Mouse (Mus musculus): Measurements from ENCODE around the gene Prom2. TPM values are rescaled to one million over a fixed set of nuclear protein-coding genes. Genes with fewer than 3 reads are reported as not detected.

Gene Prom2
- polyA plus RNA-seq, 2 experiments = 9.3 to 10.6 TPM

- H3K4me1 ChIP-seq (ENCODE audit: control insufficient read depth, insufficient read depth, low read length) = no peaks in the 10 kb centered on the region
- 77% methylated on average over 1 of the region's 1 CpGs for WGBS
- DNase-seq (ENCODE audit: low spot score) (no peak), ATAC-seq (ENCODE audit: low FRiP score, low read depth) (no peak)
- H3K4me2 ChIP-seq (replicated peaks; ENCODE audit: low read depth, low read length, severe bottlenecking) = no peak overlapping the region
- no peaks in the 10 kb centered on the region for H3K9me3 ChIP-seq (ENCODE audit: control insufficient read depth, low read length)
- no peaks in the 10 kb centered on the region for H3K36me3 ChIP-seq (ENCODE audit: control insufficient read depth, insufficient read depth, low read length)
- H3K4me3 ChIP-seq (replicated peaks; ENCODE audit: low read length) = no peak overlapping the region
- H3K27ac ChIP-seq (replicated peaks; ENCODE audit: low read depth, low read length) = no peak overlapping the region
- no peaks in the 10 kb centered on the region for H3K27me3 ChIP-seq (ENCODE audit: control insufficient read depth, insufficient read depth, low read length)
- TF ChIP-seq POLR2A (IDR thresholded peaks at IDR 0.05; ENCODE audit: borderline replicate concordance, extremely low read depth, insufficient read depth, insufficient read length) = no peak
- H3K9ac ChIP-seq (ENCODE audit: low read depth, low read length, severe bottlenecking) = no peak overlapping the region
Measured at GRCm38 (mm10) chr2:127550446-127550845, 9.2 kb upstream of the Prom2 start.

DNA sequence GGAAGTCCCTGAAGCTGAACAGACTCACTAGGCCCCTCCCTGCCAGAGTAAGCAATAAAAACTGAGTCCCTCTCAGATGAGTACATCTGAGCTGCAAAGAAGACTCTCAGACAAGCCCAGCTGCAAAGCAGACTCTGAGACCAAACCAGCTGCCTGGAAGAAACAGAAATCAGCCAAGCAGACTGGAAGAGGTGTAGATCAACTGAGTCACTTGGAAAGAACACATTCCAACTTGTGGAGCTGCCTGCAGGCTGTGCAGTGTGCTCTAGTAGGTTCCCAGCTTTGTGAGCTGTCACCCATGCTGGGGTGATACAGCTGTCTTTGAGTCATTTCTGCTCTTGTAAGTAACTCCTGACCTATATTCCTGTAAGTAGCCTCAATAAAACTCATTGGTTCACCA lies 8.4 kb upstream of the Prom2 start:
- no peaks in the 10 kb centered on the region for H3K36me3 ChIP-seq (ENCODE audit: control insufficient read depth, insufficient read depth, low read length)
- no peaks in the 10 kb centered on the region for H3K4me1 ChIP-seq (ENCODE audit: control insufficient read depth, insufficient read depth, low read length)
- no peak overlapping the region for H3K27ac ChIP-seq (replicated peaks; ENCODE audit: low read depth, low read length)
- H3K4me3 ChIP-seq (replicated peaks; ENCODE audit: low read length) = no peak overlapping the region
- DNase-seq (ENCODE audit: low spot score) (no peak), ATAC-seq (ENCODE audit: low FRiP score, low read depth) (no peak)
- no peak overlapping the region for H3K4me2 ChIP-seq (replicated peaks; ENCODE audit: low read depth, low read length, severe bottlenecking)
- TF ChIP-seq POLR2A (IDR thresholded peaks at IDR 0.05; ENCODE audit: borderline replicate concordance, extremely low read depth, insufficient read depth, insufficient read length) = no peak
- no peaks in the 10 kb centered on the region for H3K9me3 ChIP-seq (ENCODE audit: control insufficient read depth, low read length)
- no peaks in the 10 kb centered on the region for H3K27me3 ChIP-seq (ENCODE audit: control insufficient read depth, insufficient read depth, low read length)
- H3K9ac ChIP-seq (ENCODE audit: low read depth, low read length, severe bottlenecking) = no peak overlapping the region

GRCm38 (mm10) chr2:127548342-127549074 lies 7.2 kb upstream of the Prom2 start:
- Histone ChIP-seq H3K9ac (ENCODE audit: low read depth, low read length, severe bottlenecking) (no peak overlapping the region), H3K4me2 (replicated peaks; ENCODE audit: low read depth, low read length, severe bottlenecking) (no peak overlapping the region), H3K36me3 (ENCODE audit: control insufficient read depth, insufficient read depth, low read length) (no peaks in the 10 kb centered on the region), H3K27me3 (ENCODE audit: control insufficient read depth, insufficient read depth, low read length) (peaks cover 4% of the 10 kb centered on the region; the same call in 1 of the 2 replicates), H3K27ac (replicated peaks; ENCODE audit: low read depth, low read length) (no peak overlapping the region), H3K4me1 (ENCODE audit: control insufficient read depth, insufficient read depth, low read length) (no peaks in the 10 kb centered on the region), H3K9me3 (ENCODE audit: control insufficient read depth, low read length) (no peaks in the 10 kb centered on the region), H3K4me3 (replicated peaks; ENCODE audit: low read length) (no peak overlapping the region)
- 68% methylated on average over 5 of the region's 5 CpGs for WGBS
- ATAC-seq (ENCODE audit: low FRiP score, low read depth) = no peak
- no peak for DNase-seq (ENCODE audit: low spot score)
- TF ChIP-seq POLR2A (IDR thresholded peaks at IDR 0.05; ENCODE audit: borderline replicate concordance, extremely low read depth, insufficient read depth, insufficient read length) = no peak

GRCm38 (mm10) chr2:127541697-127542096 lies 430 bp upstream of the Prom2 start:
- Histone ChIP-seq H3K4me2 (replicated peaks; ENCODE audit: low read depth, low read length, severe bottlenecking) (no peak overlapping the region), H3K27me3 (ENCODE audit: control insufficient read depth, insufficient read depth, low read length) (peaks cover 46% of the 10 kb centered on the region)
- ATAC-seq (ENCODE audit: low FRiP score, low read depth) = no peak

DNA sequence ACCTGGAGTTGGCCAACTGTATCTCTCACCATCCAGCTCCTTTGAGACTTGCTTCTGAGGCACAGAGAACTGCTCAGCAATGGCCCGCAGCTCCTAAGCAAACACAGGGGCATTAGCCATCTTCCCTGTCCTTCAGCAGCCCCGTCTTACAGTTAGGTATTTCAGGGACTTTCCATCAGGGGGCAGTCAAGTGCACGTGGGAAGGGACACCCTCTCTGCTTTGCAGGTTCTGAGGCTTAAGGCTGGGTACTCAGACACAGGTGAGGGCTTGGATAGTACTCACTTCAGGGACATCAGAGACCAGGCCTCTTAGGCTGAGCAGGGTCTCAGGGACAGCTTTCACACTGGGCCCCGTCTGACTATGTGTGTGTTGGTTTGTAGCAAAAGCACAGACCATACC lies 1.8 kb downstream of the Prom2 start:
- Histone ChIP-seq H3K9ac (ENCODE audit: low read depth, low read length, severe bottlenecking) (no peak overlapping the region), H3K27me3 (ENCODE audit: control insufficient read depth, insufficient read depth, low read length) (peaks cover 46% of the 10 kb centered on the region), H3K4me1 (ENCODE audit: control insufficient read depth, insufficient read depth, low read length) (no peaks in the 10 kb centered on the region), H3K4me3 (replicated peaks; ENCODE audit: low read length) (no peak overlapping the region), H3K9me3 (ENCODE audit: control insufficient read depth, low read length) (no peaks in the 10 kb centered on the region), H3K27ac (replicated peaks; ENCODE audit: low read depth, low read length) (no peak overlapping the region), H3K36me3 (ENCODE audit: control insufficient read depth, insufficient read depth, low read length) (no peaks in the 10 kb centered on the region), H3K4me2 (replicated peaks; ENCODE audit: low read depth, low read length, severe bottlenecking) (no peak overlapping the region)
- 27% methylated on average over 4 of the region's 4 CpGs for WGBS
- DNase-seq (ENCODE audit: low spot score) = no peak
- no peak for ATAC-seq (ENCODE audit: low FRiP score, low read depth)
- no peak for TF ChIP-seq POLR2A (IDR thresholded peaks at IDR 0.05; ENCODE audit: borderline replicate concordance, extremely low read depth, insufficient read depth, insufficient read length)

More at GRCm38 (mm10) chr2:127541697-127542096, 430 bp upstream of the Prom2 start:
- Histone ChIP-seq H3K27ac (replicated peaks; ENCODE audit: low read depth, low read length) (no peak overlapping the region), H3K4me1 (ENCODE audit: control insufficient read depth, insufficient read depth, low read length) (no peaks in the 10 kb centered on the region), H3K4me3 (replicated peaks; ENCODE audit: low read length) (no peak overlapping the region), H3K9me3 (ENCODE audit: control insufficient read depth, low read length) (no peaks in the 10 kb centered on the region), H3K36me3 (ENCODE audit: control insufficient read depth, insufficient read depth, low read length) (no peaks in the 10 kb centered on the region), H3K9ac (ENCODE audit: low read depth, low read length, severe bottlenecking) (no peak overlapping the region)
- DNase-seq (ENCODE audit: low spot score) = no peak
- no peak for TF ChIP-seq POLR2A (IDR thresholded peaks at IDR 0.05; ENCODE audit: borderline replicate concordance, extremely low read depth, insufficient read depth, insufficient read length)
- WGBS = 74% methylated on average over 2 of the region's 2 CpGs

Data from limb, embryonic 14.5 days (tissue).